Mouse (Mus musculus) left cerebral cortex, adult 2 months (tissue): ENCODE measurements around the gene Trnt1. TPM values are rescaled to one million over a fixed set of nuclear protein-coding genes. Genes with fewer than 3 reads are reported as not detected.

ENCODE experiments used
- DNase-seq, 2 experiments: peaks; one replicate each; pipeline ENCODE4 v3.0.0; 2021 to 2022; ENCODE audit warnings: low spot score in 2 of 2, mixed read lengths in 1 of 2; ENCODE audit errors: extremely low spot score in 1 of 2
- H3K27ac ChIP-seq: fragments of 200-600 bp; 2 replicates; pipeline ENCODE4 v1.8.1; 2022
- H3K4me3 ChIP-seq: fragments of 200-600 bp; 2 replicates; pipeline ENCODE4 v1.8.1; 2022
- CTCF ChIP-seq: fragments of 200-600 bp; IDR thresholded peaks from 2 replicates; pipeline ENCODE4 v1.8.1; 2022; ENCODE audit warnings: antibody characterized with exemption, mild to moderate bottlenecking, moderate library complexity
- intact Hi-C: fragments of 180-260 bp; cut with DNase I; formaldehyde crosslinking; loops from one replicate; pipeline ENCODE4 v1.15.1; 2025
- total RNA-seq, 2 experiments: library from RNA; stranded (reverse); gene quantifications; 2 replicates each; pipeline ENCODE4 v1.2.3; 2021

Trnt1 gene
- total RNA-seq, 2 experiments from 2014 or later, result 45.6 to 58.3 TPM

- Histone ChIP-seq H3K4me3 (no peak overlapping the region), H3K27ac (no peak overlapping the region)
- TF ChIP-seq CTCF, result peak; percentile 52
- peak in 1 of 2 experiments; percentile 27 for DNase-seq
- intact Hi-C loops, result loop anchor here (2.0 to 10.0 kb wide), 3 partner anchors 712 to 1232 kb away; no protein-coding TSS in a partner anchor
These were observed 53.4 kb downstream of the Trnt1 start for GRCm38 (mm10) chr6:106822329-106822728.

Other genes starting within 250 kb of the Trnt1 start
- not detected for gene Il5ra, start 20.1 kb upstream of the Trnt1 start, total RNA-seq
- 100 to 1,000 TPM in 1 of 2 experiments, 10 to 100 TPM in 1; 93.1 to 103 TPM for gene Crbn, start 31.0 kb downstream of the Trnt1 start, total RNA-seq